Mouse (Mus musculus): ENCODE measurements around the gene Ltbp4.

DNA sequence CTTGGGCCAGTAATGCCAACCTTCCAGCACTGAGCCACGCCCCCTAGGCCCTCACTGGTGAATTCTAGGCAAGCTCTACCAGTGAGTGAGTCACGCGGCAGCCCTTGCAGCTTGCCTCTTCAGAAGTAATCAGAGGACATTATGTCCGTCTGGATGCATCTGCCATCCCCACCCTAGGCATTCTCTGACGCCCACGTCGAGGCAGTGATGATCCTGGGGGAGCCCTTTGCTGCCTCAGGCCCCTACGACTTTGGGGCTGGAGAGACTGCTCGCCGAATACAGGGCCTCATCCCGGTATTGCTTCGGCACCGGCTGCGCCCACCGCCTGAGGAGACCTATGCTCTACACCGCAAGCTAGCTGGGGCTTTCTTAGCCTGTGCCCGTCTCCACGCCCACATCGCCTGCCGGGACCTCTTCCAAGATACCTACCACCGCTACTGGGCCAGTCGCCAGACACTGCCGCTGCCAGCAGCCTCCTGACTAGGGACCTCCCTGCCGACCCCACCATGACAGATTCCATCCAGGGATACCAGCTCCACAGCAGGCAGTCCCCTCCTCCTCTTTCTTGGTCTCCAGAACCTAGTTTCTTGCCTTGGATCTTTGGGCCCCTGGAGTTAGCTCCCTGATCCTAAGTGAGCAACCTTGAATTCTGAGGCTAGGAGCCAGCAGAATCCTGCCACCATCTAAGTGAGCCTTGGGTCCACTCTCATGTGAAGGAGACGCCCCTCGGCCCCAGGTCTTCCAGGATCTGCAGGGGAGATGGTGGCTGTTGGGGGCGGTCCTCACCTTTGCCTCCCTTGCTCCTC, 80.2 kb downstream of the Ltbp4 start:
- TF ChIP-seq GATA1 (IDR thresholded peaks at IDR 0.05; ENCODE audit: low read length), result no peak
- no peak for TF ChIP-seq TAL1 (IDR thresholded peaks at IDR 0.05; ENCODE audit: low read length)

All from erythroblast, embryonic 14.5 days (primary cell).